Mouse (Mus musculus) bone marrow macrophage, adult 2 months (primary cell): ENCODE measurements around the gene Sept10.

Experiments used
- CTCF ChIP-seq: IDR thresholded peaks from 2 replicates; pipeline ENCODE4 v1.5.1; 2012; ENCODE audit warnings: low read depth, mild to moderate bottlenecking, low read length, moderate library complexity
- POLR2A ChIP-seq: IDR thresholded peaks from 2 replicates; pipeline ENCODE4 v1.6.1; 2012; ENCODE audit warnings: mild to moderate bottlenecking, low read depth, low read length, borderline replicate concordance

DNA sequence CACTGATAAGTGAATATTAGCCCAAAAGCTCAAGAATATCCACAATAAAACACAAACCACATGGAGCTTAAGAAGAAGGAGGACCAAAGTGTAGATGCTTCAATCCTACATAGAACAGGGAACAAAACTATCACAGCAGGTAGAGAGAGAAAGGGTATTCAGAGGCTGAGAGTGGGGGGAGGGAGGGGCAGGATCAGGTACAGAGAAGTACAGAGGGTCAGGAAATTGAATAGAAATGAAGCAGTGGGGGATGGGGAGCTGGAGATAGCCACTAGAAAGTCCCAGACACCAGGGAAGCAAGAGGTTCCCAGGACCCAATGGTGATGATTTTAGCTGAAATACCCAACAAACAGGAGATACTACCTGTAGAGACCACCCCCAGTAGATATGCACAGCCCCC lies 21.6 kb downstream of the Sept10 start:
- TF ChIP-seq CTCF (no peak), POLR2A (no peak)
